7 mouse cellular contexts compared by ENCODE assay signal in genomic region chr7:142663931-142664421, GRCm38 (mm10). TPM values are rescaled to one million over a fixed set of nuclear protein-coding genes. Genes with fewer than 3 reads are reported as not detected.
A peak's percentile ranks its signal among the peaks of the same experiment; 100 is the strongest.
DNase-seq lines count a peak whose midpoint lies in the region; ATAC-seq and TF ChIP-seq lines count a peak whose summit lies in the region.

No protein-coding gene starts in this region.

- under 1% methylated on average over 51 of the region's 53 CpGs for WGBS in heart, embryonic 14.5 days
- under 1% methylated on average over 53 of the region's 53 CpGs for WGBS in limb, embryonic 15.5 days
- 2% methylated on average over 45 of the region's 53 CpGs for WGBS in stomach, postnatal 0 days

- H3K9me3 ChIP-seq in heart, embryonic 14.5 days (ENCODE audit: control insufficient read depth, low read length) = peaks cover 6% of the 10 kb centered on the region
- H3K9me3 ChIP-seq in limb, embryonic 15.5 days = no peaks in the 10 kb centered on the region
- H3K9me3 ChIP-seq in stomach, postnatal 0 days (ENCODE audit: control insufficient read depth, low read length) = no peaks in the 10 kb centered on the region

- H3K9ac ChIP-seq in heart, embryonic 14.5 days (ENCODE audit: low read length) = peak overlapping the region; percentile 95
- peak overlapping the region; percentile 42 for H3K9ac ChIP-seq in limb, embryonic 15.5 days
- peak overlapping the region; percentile 58 for H3K9ac ChIP-seq in stomach, postnatal 0 days (ENCODE audit: low read length)

- no peak for ATAC-seq in heart, embryonic 14.5 days (ENCODE audit: insufficient number of reproducible peaks, insufficient read depth, low FRiP score, low read depth)
- no peak for ATAC-seq in limb, embryonic 15.5 days (ENCODE audit: insufficient number of reproducible peaks, low FRiP score, low TSS enrichment, low read depth)
- no peak for ATAC-seq in stomach, postnatal 0 days (ENCODE audit: low FRiP score, low TSS enrichment)

- peak overlapping the region; percentile 65 for H3K4me2 ChIP-seq in heart, embryonic 14.5 days (ENCODE audit: low read length)
- peak overlapping the region; percentile 62 for H3K4me2 ChIP-seq in limb, embryonic 15.5 days
- H3K4me2 ChIP-seq in stomach, postnatal 0 days (replicated peaks; ENCODE audit: low read depth) = peak overlapping the region; percentile 55

- H3K4me1 ChIP-seq in heart, embryonic 14.5 days (ENCODE audit: control insufficient read depth in 2 of 2, insufficient read depth in 2 of 2, low read length in 2 of 2) = peaks cover 0 to 5% of the 10 kb centered on the region in 2 experiments; a peak in 1 of 4 replicates
- peaks cover 37% of the 10 kb centered on the region for H3K4me1 ChIP-seq in limb, embryonic 15.5 days
- no peaks in the 10 kb centered on the region for H3K4me1 ChIP-seq in stomach, postnatal 0 days (replicated peaks; ENCODE audit: control insufficient read depth, insufficient read depth)

- H3K4me3 ChIP-seq in heart, embryonic 14.5 days (ENCODE audit: control insufficient read depth in 1 of 2, insufficient read depth in 1 of 2, low read depth in 1 of 2, low read length in 2 of 2) = peak overlapping the region; percentile 51 to 62
- peak overlapping the region; percentile 42 for H3K4me3 ChIP-seq in limb, embryonic 15.5 days
- H3K4me3 ChIP-seq in stomach, postnatal 0 days (ENCODE audit: low read depth, low read length) = peak overlapping the region; percentile 42

- H3K27me3 ChIP-seq in heart, embryonic 14.5 days (ENCODE audit: control insufficient read depth, insufficient read depth, low read length) = peaks cover 58% of the 10 kb centered on the region
- peaks cover 69% of the 10 kb centered on the region for H3K27me3 ChIP-seq in limb, embryonic 15.5 days
- H3K27me3 ChIP-seq in stomach, postnatal 0 days (ENCODE audit: control insufficient read depth, insufficient read depth, low read length) = peaks cover 15% of the 10 kb centered on the region; the same call in 1 of the 2 replicates

- TF ChIP-seq CTCF in stomach, postnatal 0 days (IDR thresholded peaks at IDR 0.05; ENCODE audit: low read depth) = no peak; the same call in 1 of the 2 replicates

- peak; percentile 46 for DNase-seq in thymus, postnatal 0 days (ENCODE audit: low spot score)
- no peak for DNase-seq in thymus, postnatal 14 days
- peak; percentile 57 for DNase-seq in stomach, postnatal 0 days (ENCODE audit: low spot score)
- no peak for DNase-seq in frontal cortex, postnatal 25 days (ENCODE audit: low spot score in 2 of 2)
- no peak for DNase-seq in kidney, postnatal 14 days

- TF ChIP-seq EP300 in stomach, postnatal 0 days (optimal IDR thresholded peaks at IDR 0.05) = no peak

- peak overlapping the region; percentile 63 to 80 for H3K27ac ChIP-seq in heart, embryonic 14.5 days (replicated peaks in 1 of 2; ENCODE audit: control insufficient read depth in 1 of 2, insufficient read depth in 1 of 2, low read depth in 2 of 2, low read length in 2 of 2)
- H3K27ac ChIP-seq in limb, embryonic 15.5 days = peak overlapping the region; percentile 83
- no peak overlapping the region for H3K27ac ChIP-seq in stomach, postnatal 0 days (replicated peaks)

- H3K36me3 ChIP-seq in heart, embryonic 14.5 days (ENCODE audit: control insufficient read depth, insufficient read depth, low read length) = peaks cover 14% of the 10 kb centered on the region
- H3K36me3 ChIP-seq in limb, embryonic 15.5 days = 0 out of 2 replicates have a peak, but pooled peaks cover 19% of the 10 kb centered on the region
- H3K36me3 ChIP-seq in stomach, postnatal 0 days (ENCODE audit: control insufficient read depth, insufficient read depth, low read length) = no peaks in the 10 kb centered on the region

RNA-seq across cellular contexts. Expression of gene Igf2, which starts 2.6 kb away (rescaled TPM):
- polyA plus RNA-seq in thymus, postnatal 0 days (2015; fragmentation: Nextera tagmentation; extraction: Ambion mirVana) = 53.2 and 64.1 TPM in 2 replicates
- 1,590 and 1,642 TPM in 2 replicates for polyA plus RNA-seq in heart, embryonic 14.5 days (2014; fragmentation: Nextera tagmentation; extraction: Ambion mirVana)
- polyA plus RNA-seq in limb, embryonic 15.5 days (2015; fragmentation: Nextera tagmentation; extraction: Ambion mirVana) = 1,279 and 1,432 TPM in 2 replicates
- polyA plus RNA-seq in stomach, postnatal 0 days (2015; fragmentation: Nextera tagmentation; extraction: Ambion mirVana) = 287 and 390 TPM in 2 replicates

RNA-seq across cellular contexts. Expression of gene Gm49394, which starts 5.8 kb away (rescaled TPM):
- 0.08 TPM in 1 of 2 replicates, not detected in the other for polyA plus RNA-seq in thymus, postnatal 0 days (2015; fragmentation: Nextera tagmentation; extraction: Ambion mirVana)
- 0.04 TPM in 1 of 2 replicates, not detected in the other for polyA plus RNA-seq in heart, embryonic 14.5 days (2014; fragmentation: Nextera tagmentation; extraction: Ambion mirVana)
- 0.31 and 0.82 TPM in 2 replicates for polyA plus RNA-seq in limb, embryonic 15.5 days (2015; fragmentation: Nextera tagmentation; extraction: Ambion mirVana)
- not detected in 2 replicates for polyA plus RNA-seq in stomach, postnatal 0 days (2015; fragmentation: Nextera tagmentation; extraction: Ambion mirVana)

Comparison
In these comparisons a context has a peak if more than half of its experiments do, and no peak if none do; other contexts are left out.
1. DNase-seq: peak in thymus, postnatal 0 days (single experiment) and stomach, postnatal 0 days (single experiment); none in thymus, postnatal 14 days (single experiment), frontal cortex, postnatal 25 days (0 of 2) and kidney, postnatal 14 days (single experiment).
2. H3K9ac ChIP-seq: peak in every context shown above with its lines; median percentile 95 in heart, embryonic 14.5 days; 58 in stomach, postnatal 0 days; 42 in limb, embryonic 15.5 days.
3. Peak in every context shown above with its lines, with median percentiles within 50 percentile points of each other: H3K4me2 ChIP-seq and H3K4me3 ChIP-seq.